Mouse (Mus musculus): ENCODE data around the gene Rpa3. TPM values are rescaled to one million over a fixed set of nuclear protein-coding genes. Genes with fewer than 3 reads are reported as not detected.

Gene Rpa3
- polyA plus RNA-seq, 1 experiment: 1.1 TPM

DNA sequence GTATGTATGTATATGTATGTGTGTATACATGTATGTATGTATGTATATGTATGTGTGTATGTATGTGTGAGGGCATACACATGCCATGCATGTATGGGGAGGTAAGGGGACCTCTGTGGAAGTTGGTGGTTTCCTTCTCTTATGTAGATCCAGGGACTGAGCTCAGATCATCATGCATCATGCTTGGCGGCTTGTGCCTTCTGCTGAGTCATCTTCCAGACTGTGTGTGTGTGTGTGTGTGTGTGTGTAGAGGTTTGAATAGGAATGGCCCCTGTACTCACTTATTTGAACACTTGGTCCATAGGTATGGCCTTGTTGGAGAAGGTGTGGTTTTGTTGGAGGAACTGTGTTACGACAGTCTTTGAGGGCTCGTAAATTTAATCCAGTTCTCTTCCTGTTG, 27.2 kb upstream of the Rpa3 start:
- TF ChIP-seq CTCF (IDR thresholded peaks at IDR 0.05; ENCODE audit: extremely low read depth, insufficient read depth, insufficient read length, insufficient replicate concordance) (no peak), POLR2A (IDR thresholded peaks at IDR 0.05; ENCODE audit: low read depth, low read length) (no peak)
- H3K27ac ChIP-seq (ENCODE audit: insufficient read depth, low read length): no peak overlapping the region
- H3K4me3 ChIP-seq (ENCODE audit: extremely low read depth, insufficient read depth, insufficient read length): no peak overlapping the region
- H3K4me1 ChIP-seq (ENCODE audit: control insufficient read depth, insufficient read depth, insufficient read length): peaks cover 4% of the 10 kb centered on the region; the same call in 1 of the 2 replicates
- 90% methylated on average over 3 of the region's 3 CpGs for WGBS
- DNase-seq (ENCODE audit: low read depth in 1 of 2, low spot score in 2 of 2): no peak
- no peaks in the 10 kb centered on the region for H3K36me3 ChIP-seq (ENCODE audit: control insufficient read depth, insufficient read depth, low read length)
- H3K27me3 ChIP-seq (ENCODE audit: control insufficient read depth, insufficient read depth, low read length): no peaks in the 10 kb centered on the region

DNA sequence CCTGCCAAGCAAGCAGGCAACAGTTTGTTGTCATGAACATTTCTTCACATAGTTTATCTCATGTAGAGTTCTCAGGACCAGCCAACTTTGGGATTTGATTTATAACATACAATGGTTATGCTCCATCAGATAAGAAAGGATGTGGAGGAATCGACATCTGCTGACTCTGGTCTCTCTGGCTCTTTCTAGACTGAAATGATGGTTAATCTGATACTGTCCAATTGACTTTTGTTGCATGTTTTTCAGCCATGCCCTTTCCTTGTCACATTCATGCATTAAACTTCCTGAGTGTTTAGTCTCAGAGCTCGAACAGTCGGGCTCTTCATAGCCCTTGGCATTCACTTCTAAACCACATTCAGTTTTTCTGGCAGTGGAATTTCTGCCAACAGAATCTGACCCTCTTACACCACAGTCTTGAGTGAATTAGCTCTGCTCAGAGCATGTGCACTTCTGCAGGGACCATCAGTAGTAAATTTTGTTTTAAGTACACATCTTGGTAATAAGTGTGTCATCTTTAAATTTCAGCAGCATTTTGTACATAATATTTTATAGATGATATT, 26.5 kb upstream of the Rpa3 start:
- WGBS: 45% methylated on average over 3 of the region's 3 CpGs
- Histone ChIP-seq H3K27me3 (ENCODE audit: control insufficient read depth, insufficient read depth, low read length) (no peaks in the 10 kb centered on the region), H3K4me1 (ENCODE audit: control insufficient read depth, insufficient read depth, insufficient read length) (peaks cover 4% of the 10 kb centered on the region; the same call in 1 of the 2 replicates), H3K27ac (ENCODE audit: insufficient read depth, low read length) (no peak overlapping the region), H3K36me3 (ENCODE audit: control insufficient read depth, insufficient read depth, low read length) (no peaks in the 10 kb centered on the region), H3K4me3 (ENCODE audit: extremely low read depth, insufficient read depth, insufficient read length) (no peak overlapping the region)
- no peak for TF ChIP-seq POLR2A (IDR thresholded peaks at IDR 0.05; ENCODE audit: low read depth, low read length)
- no peak for TF ChIP-seq CTCF (IDR thresholded peaks at IDR 0.05; ENCODE audit: extremely low read depth, insufficient read depth, insufficient read length, insufficient replicate concordance)
- no peak for DNase-seq (ENCODE audit: low read depth in 1 of 2, low spot score in 2 of 2)

DNA sequence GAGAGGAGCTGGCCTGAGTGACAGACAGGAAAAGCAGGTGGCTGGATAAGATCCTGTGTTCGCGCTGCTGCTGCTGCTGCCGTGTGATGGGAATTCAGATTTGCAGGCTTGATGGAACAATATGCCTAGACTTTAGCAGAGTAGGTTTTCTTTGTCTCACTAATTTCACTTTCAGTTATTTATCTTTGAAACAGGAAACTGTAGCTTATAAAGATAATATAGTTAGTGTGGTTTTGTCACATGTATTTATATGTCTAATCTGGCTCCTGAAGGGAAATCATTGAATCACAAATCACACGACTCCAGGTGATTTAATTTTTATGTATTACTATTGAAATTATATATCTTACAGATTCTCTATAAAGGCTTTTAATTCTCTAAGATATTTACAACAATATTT, 24.3 kb upstream of the Rpa3 start:
- H3K4me1 ChIP-seq (ENCODE audit: control insufficient read depth, insufficient read depth, insufficient read length): peaks cover 4% of the 10 kb centered on the region; the same call in 1 of the 2 replicates
- WGBS: 51% methylated on average over 4 of the region's 4 CpGs
- no peaks in the 10 kb centered on the region for H3K36me3 ChIP-seq (ENCODE audit: control insufficient read depth, insufficient read depth, low read length)
- no peak overlapping the region for H3K4me3 ChIP-seq (ENCODE audit: extremely low read depth, insufficient read depth, insufficient read length)
- no peak for DNase-seq (ENCODE audit: low read depth in 1 of 2, low spot score in 2 of 2)
- no peak for TF ChIP-seq CTCF (IDR thresholded peaks at IDR 0.05; ENCODE audit: extremely low read depth, insufficient read depth, insufficient read length, insufficient replicate concordance)
- no peak for TF ChIP-seq POLR2A (IDR thresholded peaks at IDR 0.05; ENCODE audit: low read depth, low read length)
- H3K27me3 ChIP-seq (ENCODE audit: control insufficient read depth, insufficient read depth, low read length): no peaks in the 10 kb centered on the region
- H3K27ac ChIP-seq (ENCODE audit: insufficient read depth, low read length): no peak overlapping the region

DNA sequence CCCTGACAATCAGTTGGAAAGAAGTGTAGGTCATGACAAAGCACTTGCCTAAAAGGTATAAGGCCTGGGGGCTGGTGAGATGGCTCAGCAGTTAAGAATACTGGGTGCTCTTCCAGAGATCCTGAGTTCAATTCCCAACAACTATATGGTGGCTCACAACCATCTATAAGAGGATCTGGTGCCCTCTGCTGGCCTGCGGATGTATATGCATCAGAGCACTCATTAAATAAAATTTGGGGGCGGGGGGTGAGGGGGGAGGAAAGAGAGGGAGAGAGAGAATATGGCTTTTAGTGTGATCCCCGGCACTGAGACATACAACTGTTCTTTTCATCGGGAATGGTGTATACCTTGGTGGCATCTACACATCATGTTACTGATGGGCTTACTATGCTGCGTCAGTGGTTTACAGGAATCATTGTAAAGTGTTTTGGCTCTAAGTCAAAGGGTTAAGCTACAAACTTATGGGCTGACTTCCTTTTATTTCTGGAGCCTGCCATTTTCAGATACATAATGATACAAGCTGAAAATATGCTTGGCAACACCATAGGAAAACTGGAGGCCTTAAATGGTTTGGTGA, 19.5 kb upstream of the Rpa3 start:
- Histone ChIP-seq H3K4me3 (ENCODE audit: extremely low read depth, insufficient read depth, insufficient read length) (no peak overlapping the region), H3K36me3 (ENCODE audit: control insufficient read depth, insufficient read depth, low read length) (no peaks in the 10 kb centered on the region), H3K27ac (ENCODE audit: insufficient read depth, low read length) (no peak overlapping the region), H3K27me3 (ENCODE audit: control insufficient read depth, insufficient read depth, low read length) (no peaks in the 10 kb centered on the region), H3K4me1 (ENCODE audit: control insufficient read depth, insufficient read depth, insufficient read length) (0 out of 2 replicates have a peak, but pooled peaks cover 2% of the 10 kb centered on the region)
- peak; percentile 19; the same call in 1 of the 2 replicates for TF ChIP-seq CTCF (IDR thresholded peaks at IDR 0.05; ENCODE audit: extremely low read depth, insufficient read depth, insufficient read length, insufficient replicate concordance)
- TF ChIP-seq POLR2A (IDR thresholded peaks at IDR 0.05; ENCODE audit: low read depth, low read length): no peak
- DNase-seq (ENCODE audit: low read depth in 1 of 2, low spot score in 2 of 2): peak; percentile 11 to 26
- WGBS: 86% methylated on average over 5 of the region's 5 CpGs

DNA sequence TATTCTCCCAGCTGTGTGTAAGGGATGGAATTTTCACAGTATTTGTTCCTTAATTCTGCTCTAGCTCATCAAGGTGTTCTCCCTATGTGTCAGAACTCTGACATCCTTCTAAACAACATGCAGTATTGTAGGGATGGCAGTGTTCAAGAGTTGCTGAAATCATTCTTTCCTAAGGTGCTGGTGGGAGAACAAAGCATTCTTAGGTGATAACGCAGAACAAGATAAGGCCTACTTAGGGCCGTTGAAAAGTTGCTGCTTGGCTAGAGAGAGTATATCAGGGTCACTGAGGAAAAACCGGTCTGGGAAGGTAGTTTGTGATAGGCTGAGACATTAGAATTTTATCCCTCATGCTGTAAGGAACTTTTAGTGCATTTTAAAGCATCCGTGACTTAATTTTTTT, 17.5 kb upstream of the Rpa3 start:
- Histone ChIP-seq H3K27me3 (ENCODE audit: control insufficient read depth, insufficient read depth, low read length) (no peaks in the 10 kb centered on the region), H3K4me1 (ENCODE audit: control insufficient read depth, insufficient read depth, insufficient read length) (no peaks in the 10 kb centered on the region), H3K4me3 (ENCODE audit: extremely low read depth, insufficient read depth, insufficient read length) (no peak overlapping the region), H3K27ac (ENCODE audit: insufficient read depth, low read length) (no peak overlapping the region), H3K36me3 (ENCODE audit: control insufficient read depth, insufficient read depth, low read length) (no peaks in the 10 kb centered on the region)
- 81% methylated on average over 4 of the region's 4 CpGs for WGBS
- no peak for DNase-seq (ENCODE audit: low read depth in 1 of 2, low spot score in 2 of 2)
- TF ChIP-seq POLR2A (IDR thresholded peaks at IDR 0.05; ENCODE audit: low read depth, low read length) (no peak), CTCF (IDR thresholded peaks at IDR 0.05; ENCODE audit: extremely low read depth, insufficient read depth, insufficient read length, insufficient replicate concordance) (no peak)

DNA sequence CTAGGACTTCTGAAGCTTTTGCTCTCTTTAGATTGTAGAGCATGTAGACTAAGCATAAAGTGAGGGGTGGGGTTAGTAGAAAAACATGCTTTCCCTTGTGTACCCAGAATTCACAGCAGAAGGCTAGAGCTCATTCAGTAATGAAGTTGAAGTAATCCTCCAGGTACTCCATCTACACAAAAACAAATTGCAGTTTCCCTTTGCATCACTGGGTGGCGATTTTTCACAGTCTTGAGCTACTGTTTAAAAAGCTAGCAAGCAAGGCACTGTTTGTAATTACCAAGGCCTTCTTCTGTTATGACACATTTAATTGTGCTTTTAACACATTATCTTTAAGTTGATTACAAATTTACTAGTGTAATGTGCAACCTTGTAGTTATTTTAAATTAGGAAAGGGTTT, 16.1 kb upstream of the Rpa3 start:
- H3K4me3 ChIP-seq (ENCODE audit: extremely low read depth, insufficient read depth, insufficient read length): no peak overlapping the region
- H3K36me3 ChIP-seq (ENCODE audit: control insufficient read depth, insufficient read depth, low read length): 0 out of 2 replicates have a peak, but pooled peaks cover 2% of the 10 kb centered on the region
- no peaks in the 10 kb centered on the region for H3K27me3 ChIP-seq (ENCODE audit: control insufficient read depth, insufficient read depth, low read length)
- 12% methylated on average over 1 of the region's 1 CpGs for WGBS
- H3K4me1 ChIP-seq (ENCODE audit: control insufficient read depth, insufficient read depth, insufficient read length): no peaks in the 10 kb centered on the region
- H3K27ac ChIP-seq (ENCODE audit: insufficient read depth, low read length): no peak overlapping the region
- peak; percentile 54 to 79 for DNase-seq (ENCODE audit: low read depth in 1 of 2, low spot score in 2 of 2)
- peak; percentile 4; the same call in 1 of the 2 replicates for TF ChIP-seq CTCF (IDR thresholded peaks at IDR 0.05; ENCODE audit: extremely low read depth, insufficient read depth, insufficient read length, insufficient replicate concordance)
- TF ChIP-seq POLR2A (IDR thresholded peaks at IDR 0.05; ENCODE audit: low read depth, low read length): no peak
